Mouse (Mus musculus) myocyte (in vitro differentiated cells): Measurements from ENCODE around the gene Gucy2d. TPM values are rescaled to one million over a fixed set of nuclear protein-coding genes. Genes with fewer than 3 reads are reported as not detected.

Experiments used
- H3K27me3 ChIP-seq: one replicate; pipeline ENCODE4 v1.6.1; 2011; ENCODE audit not compliant: control insufficient read depth, insufficient read depth, insufficient read length
- H3K36me3 ChIP-seq: one replicate; pipeline ENCODE4 v1.6.1; 2011; ENCODE audit not compliant: control insufficient read depth, insufficient read depth
- H3K4me2 ChIP-seq: one replicate; pipeline ENCODE4 v1.6.1; 2011; ENCODE audit warnings: low read depth, control low read depth
- H3K4me3 ChIP-seq: one replicate; pipeline ENCODE4 v1.5.1; 2011; ENCODE audit warnings: mild to moderate bottlenecking, control low read depth, moderate library complexity
- H3K79me2 ChIP-seq: one replicate; pipeline ENCODE4 v1.6.1; 2011; ENCODE audit not compliant: control insufficient read depth, insufficient read depth
- H3ac ChIP-seq: one replicate; pipeline ENCODE4 v1.6.1; 2011; ENCODE audit not compliant: control insufficient read depth, insufficient read length
- CEBPB ChIP-seq: IDR thresholded peaks from 2 replicates; pipeline ENCODE4 v1.6.1; 2011; ENCODE audit warnings: mild to moderate bottlenecking, moderate library complexity; ENCODE audit not compliant: poor library complexity, insufficient read depth, severe bottlenecking
- E2F4 ChIP-seq: IDR thresholded peaks from one replicate; pipeline ENCODE4 v1.6.1; 2011; ENCODE audit warnings: mild to moderate bottlenecking, control low read depth, moderate library complexity; ENCODE audit not compliant: insufficient read depth
- MAX ChIP-seq: IDR thresholded peaks from one replicate; pipeline ENCODE4 v1.6.1; 2011; ENCODE audit warnings: low read depth, mild to moderate bottlenecking, control low read depth
- MYOD1 ChIP-seq, 3 experiments: IDR thresholded peaks; one replicate each; pipeline ENCODE4 v1.6.1; 2011; ENCODE audit warnings: control low read depth in 2 of 3, low read depth in 2 of 3, mild to moderate bottlenecking in 2 of 3, moderate library complexity in 1 of 3; ENCODE audit not compliant: insufficient read length in 2 of 3, control insufficient read depth in 1 of 3
- MYOG ChIP-seq, 3 experiments: IDR thresholded peaks; one replicate each; pipeline ENCODE4 v1.6.1; 2011; ENCODE audit warnings: control low read depth in 2 of 3, low read depth in 2 of 3, mild to moderate bottlenecking in 2 of 3; ENCODE audit not compliant: insufficient read length in 2 of 3, control insufficient read depth in 1 of 3, insufficient read depth in 1 of 3
- POLR2A ChIP-seq: IDR thresholded peaks from one replicate; pipeline ENCODE4 v1.6.1; 2011; ENCODE audit warnings: low read depth, mild to moderate bottlenecking, control low read depth, moderate library complexity; ENCODE audit not compliant: insufficient read length
- POLR2AphosphoS2 ChIP-seq: IDR thresholded peaks from one replicate; pipeline ENCODE4 v1.6.1; 2011; ENCODE audit warnings: low read depth, control low read depth; ENCODE audit not compliant: insufficient read length
- REST ChIP-seq: IDR thresholded peaks from one replicate; pipeline ENCODE4 v1.6.1; 2011; ENCODE audit warnings: mild to moderate bottlenecking, control low read depth, moderate library complexity; ENCODE audit not compliant: insufficient read depth, insufficient read length
- SRF ChIP-seq: IDR thresholded peaks from one replicate; pipeline ENCODE4 v1.6.1; 2011; ENCODE audit warnings: low read depth; ENCODE audit not compliant: control insufficient read depth, insufficient read length
- TCF12 ChIP-seq: IDR thresholded peaks from one replicate; pipeline ENCODE4 v1.6.1; 2011; ENCODE audit warnings: mild to moderate bottlenecking, control low read depth; ENCODE audit not compliant: poor library complexity, insufficient read depth, severe bottlenecking
- TCF3 ChIP-seq: IDR thresholded peaks from one replicate; pipeline ENCODE4 v1.6.1; 2011; ENCODE audit warnings: low read depth, control low read depth; ENCODE audit not compliant: insufficient read length
- USF1 ChIP-seq: IDR thresholded peaks from one replicate; pipeline ENCODE4 v1.6.1; 2011; ENCODE audit warnings: low read depth, mild to moderate bottlenecking, control low read depth, moderate library complexity
- polyA plus RNA-seq: library from polyadenylated mRNA; unstranded; fragments of >200 nt; fragmentation: generic; extraction: Trizol; gene quantifications from one replicate; pipeline ENCODE4 v1.2.1, GENCODE M21; 2012; ENCODE audit warnings: missing spikeins

Gene Gucy2d
- polyA plus RNA-seq, 1 experiment, result not detected

DNA sequence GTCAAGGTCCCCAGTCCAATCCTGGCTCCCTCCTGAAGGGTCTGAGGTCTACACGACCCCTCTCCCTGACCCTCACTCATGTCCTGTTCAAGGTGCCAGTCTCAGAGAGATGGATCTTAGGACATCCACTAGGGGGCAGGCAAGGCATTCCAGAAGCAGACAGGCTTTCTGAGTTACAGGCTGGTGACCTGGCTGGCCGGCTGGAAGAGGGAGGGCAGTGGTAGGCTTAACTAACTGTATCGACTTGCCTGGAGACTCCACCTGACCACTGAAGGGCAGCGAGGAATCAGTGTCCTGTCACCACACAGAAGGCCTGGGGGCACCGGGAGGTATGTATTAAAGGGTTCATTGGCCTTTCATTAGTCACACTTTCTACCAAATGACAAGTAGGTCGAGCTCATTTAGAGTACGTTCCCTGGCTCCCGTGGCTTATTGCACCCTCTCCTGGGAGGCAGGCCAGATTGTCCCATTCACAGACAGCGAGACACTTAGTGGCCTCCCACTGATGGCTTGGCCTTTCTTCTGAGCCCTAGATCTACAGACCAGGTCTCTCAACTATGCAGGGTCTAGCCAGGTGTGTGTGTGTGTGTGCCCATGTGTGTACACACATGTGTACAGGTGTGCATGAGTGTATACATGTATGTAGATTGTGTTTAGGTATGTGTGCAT lies 41.0 kb downstream of the Gucy2d start:
- H3K4me3 ChIP-seq, result no peak overlapping the region
- no peaks in the 10 kb centered on the region for H3K27me3 ChIP-seq
- no peak for TF ChIP-seq REST
- TF ChIP-seq E2F4, result no peak
- H3ac ChIP-seq, result no peak overlapping the region
- H3K4me2 ChIP-seq, result no peak overlapping the region
- H3K36me3 ChIP-seq, result no peaks in the 10 kb centered on the region
- no peaks in the 10 kb centered on the region for H3K79me2 ChIP-seq

- TF ChIP-seq REST, result no peak
- TF ChIP-seq USF1, result no peak
- TF ChIP-seq TCF12, result no peak
- no peak for TF ChIP-seq MAX
- no peak for TF ChIP-seq POLR2AphosphoS2
- no peak for TF ChIP-seq E2F4
- no peak for TF ChIP-seq SRF
- no peak for TF ChIP-seq POLR2A
- no peak for TF ChIP-seq MYOD1 (IDR thresholded peaks at IDR 0.05; ENCODE audit: control insufficient read depth in 1 of 3, insufficient read length in 2 of 3, low read depth in 2 of 3)
- no peak for TF ChIP-seq MYOG (IDR thresholded peaks at IDR 0.05; ENCODE audit: control insufficient read depth in 1 of 3, insufficient read depth in 1 of 3, insufficient read length in 2 of 3, low read depth in 2 of 3)
- no peak for TF ChIP-seq CEBPB
- no peak for TF ChIP-seq TCF3
- H3K79me2 ChIP-seq, result no peaks in the 10 kb centered on the region
- H3K4me3 ChIP-seq, result no peak overlapping the region
- H3K27me3 ChIP-seq, result no peaks in the 10 kb centered on the region
- H3ac ChIP-seq, result no peak overlapping the region
- H3K4me2 ChIP-seq, result no peak overlapping the region
- H3K36me3 ChIP-seq, result no peaks in the 10 kb centered on the region
Observed at GRCm38 (mm10) chr7:98481861-98482260, 41.6 kb downstream of the Gucy2d start.

GRCm38 (mm10) chr7:98482551-98483267 lies 42.5 kb downstream of the Gucy2d start:
- Histone ChIP-seq H3K79me2 (no peaks in the 10 kb centered on the region), H3K27me3 (no peaks in the 10 kb centered on the region), H3K36me3 (no peaks in the 10 kb centered on the region), H3K4me3 (no peak overlapping the region), H3K4me2 (no peak overlapping the region), H3ac (no peak overlapping the region)
- TF ChIP-seq POLR2A (no peak), TCF3 (no peak), USF1 (no peak), MYOG (IDR thresholded peaks at IDR 0.05; ENCODE audit: control insufficient read depth in 1 of 3, insufficient read depth in 1 of 3, insufficient read length in 2 of 3, low read depth in 2 of 3) (no peak), MAX (no peak), MYOD1 (IDR thresholded peaks at IDR 0.05; ENCODE audit: control insufficient read depth in 1 of 3, insufficient read length in 2 of 3, low read depth in 2 of 3) (no peak), CEBPB (no peak), TCF12 (no peak), REST (no peak), POLR2AphosphoS2 (no peak), E2F4 (no peak), SRF (no peak)

DNA sequence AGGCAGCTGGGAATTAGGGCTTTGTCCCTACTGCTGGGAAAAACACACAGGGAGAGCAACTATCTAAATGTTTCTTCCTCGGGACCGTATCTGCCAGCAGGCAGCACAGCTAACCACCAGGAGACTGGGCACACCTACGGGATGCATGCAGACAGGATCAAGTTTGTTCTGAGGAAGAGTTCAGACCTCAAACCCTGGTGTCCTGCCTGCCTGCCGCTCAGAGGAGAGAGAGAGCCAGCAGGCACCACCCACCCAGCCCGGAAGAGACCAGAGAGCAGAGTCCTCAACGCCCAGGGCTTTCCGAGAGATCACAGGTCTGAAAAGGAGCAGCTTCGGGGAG lies 43.0 kb downstream of the Gucy2d start:
- no peaks in the 10 kb centered on the region for H3K27me3 ChIP-seq
- TF ChIP-seq POLR2A (no peak), TCF3 (no peak), SRF (no peak), USF1 (no peak), MAX (no peak), POLR2AphosphoS2 (no peak), CEBPB (no peak), MYOG (IDR thresholded peaks at IDR 0.05; ENCODE audit: control insufficient read depth in 1 of 3, insufficient read depth in 1 of 3, insufficient read length in 2 of 3, low read depth in 2 of 3) (no peak), TCF12 (no peak), REST (no peak), E2F4 (no peak), MYOD1 (IDR thresholded peaks at IDR 0.05; ENCODE audit: control insufficient read depth in 1 of 3, insufficient read length in 2 of 3, low read depth in 2 of 3) (no peak)
- H3K4me3 ChIP-seq, result no peak overlapping the region
- H3K4me2 ChIP-seq, result no peak overlapping the region
- H3K36me3 ChIP-seq, result no peaks in the 10 kb centered on the region
- H3ac ChIP-seq, result no peak overlapping the region
- no peaks in the 10 kb centered on the region for H3K79me2 ChIP-seq

DNA sequence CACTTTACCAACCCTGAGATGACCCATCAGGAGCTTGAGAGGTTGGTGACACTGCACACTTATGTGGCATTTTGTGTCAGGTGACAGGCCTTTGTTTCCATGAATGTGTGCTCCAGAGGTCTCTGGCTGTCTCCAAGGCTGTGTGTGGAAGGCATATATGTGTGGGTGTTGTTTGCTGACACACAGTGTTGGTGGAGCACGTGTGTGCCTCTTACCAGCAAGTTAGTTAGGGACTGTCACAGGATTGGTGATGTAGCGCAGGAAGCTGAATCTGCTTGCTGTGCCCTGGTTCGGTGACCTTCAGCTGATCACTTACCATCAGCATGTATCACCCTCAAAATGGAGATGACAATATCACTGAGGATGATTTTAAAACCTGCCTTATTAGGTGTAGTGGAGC lies 44.7 kb downstream of the Gucy2d start:
- no peaks in the 10 kb centered on the region for H3K27me3 ChIP-seq
- H3K4me2 ChIP-seq, result no peak overlapping the region
- H3K4me3 ChIP-seq, result no peak overlapping the region
- TF ChIP-seq TCF12, result no peak
- TF ChIP-seq MAX, result no peak
- TF ChIP-seq SRF, result no peak
- TF ChIP-seq MYOG (IDR thresholded peaks at IDR 0.05; ENCODE audit: control insufficient read depth in 1 of 3, insufficient read depth in 1 of 3, insufficient read length in 2 of 3, low read depth in 2 of 3), result no peak
- TF ChIP-seq TCF3, result no peak
- TF ChIP-seq POLR2AphosphoS2, result no peak
- no peak for TF ChIP-seq E2F4
- TF ChIP-seq USF1, result no peak
- no peak for TF ChIP-seq MYOD1 (IDR thresholded peaks at IDR 0.05; ENCODE audit: control insufficient read depth in 1 of 3, insufficient read length in 2 of 3, low read depth in 2 of 3)
- no peak for TF ChIP-seq POLR2A
- no peak for TF ChIP-seq CEBPB
- no peak for TF ChIP-seq REST
- H3K36me3 ChIP-seq, result no peaks in the 10 kb centered on the region
- no peak overlapping the region for H3ac ChIP-seq
- no peaks in the 10 kb centered on the region for H3K79me2 ChIP-seq
